Mouse (Mus musculus) cerebellum, adult 2 months (tissue): ENCODE results near the gene Atp5f1. TPM values are rescaled to one million over a fixed set of nuclear protein-coding genes. Genes with fewer than 3 reads are reported as not detected.

Experiments
- DNase-seq, 2 experiments: peaks; one replicate each; pipeline ENCODE4 v3.0.0; 2021
- H3K27ac ChIP-seq: fragments of 200-500 bp; 2 replicates; pipeline ENCODE4 v1.5.1; 2012; ENCODE audit warnings: low read length, control low read depth, inconsistent platforms; ENCODE audit not compliant: insufficient read depth
- H3K27me3 ChIP-seq: fragments of 200-500 bp; 2 replicates; pipeline ENCODE4 v1.6.1; 2012; ENCODE audit warnings: inconsistent platforms, mild to moderate bottlenecking, low read length, moderate library complexity; ENCODE audit not compliant: control insufficient read depth, insufficient read depth
- H3K4me1 ChIP-seq: fragments of 200-500 bp; 2 replicates; pipeline ENCODE4 v1.6.1; 2011; ENCODE audit warnings: low read length; ENCODE audit not compliant: control insufficient read depth, insufficient read depth
- H3K4me3 ChIP-seq: fragments of 200-500 bp; replicated peaks from 2 replicates; pipeline ENCODE3; 2011; ENCODE audit warnings: mild to moderate bottlenecking, low read depth, low read length, control low read depth; ENCODE audit not compliant: insufficient read depth
- CTCF ChIP-seq: fragments of 200-500 bp; IDR thresholded peaks from 2 replicates; pipeline ENCODE4 v1.5.1; 2011; ENCODE audit warnings: low read depth, mild to moderate bottlenecking, control low read depth, low read length, moderate library complexity, borderline replicate concordance; ENCODE audit not compliant: insufficient read depth
- POLR2A ChIP-seq: fragments of 200-500 bp; IDR thresholded peaks from 2 replicates; pipeline ENCODE4 v1.6.1; 2011; ENCODE audit warnings: low read length, control low read depth, borderline replicate concordance; ENCODE audit not compliant: insufficient read depth
- WGBS: fragments of 180-500 bp; shearing (Covaris S2); methylation state at CpG from one replicate; pipeline ENCODE4 v1.1.7; 2018; 5-methylcytosine and 5-hydroxymethylcytosine counted together
- polyA plus RNA-seq: library from polyadenylated mRNA; depleted of rRNA; stranded (reverse); fragments of >200 nt; gene quantifications from 2 replicates; pipeline ENCODE4 v1.2.3, GENCODE M21; 2012

Atp5f1 gene
- polyA plus RNA-seq, 1 experiment: 419 TPM

- Histone ChIP-seq H3K27ac (no peak overlapping the region), H3K4me1 (no peaks in the 10 kb centered on the region), H3K4me3 (no peak overlapping the region), H3K27me3 (no peaks in the 10 kb centered on the region)
- 82% methylated on average over 3 of the region's 3 CpGs for WGBS
- no peak for DNase-seq
- no peak for TF ChIP-seq POLR2A
These were observed 59.2 kb downstream of the Atp5f1 start for GRCm38 (mm10) chr3:105900716-105901115.

- no peak for DNase-seq
- H3K27me3 ChIP-seq: no peaks in the 10 kb centered on the region
- no peak overlapping the region for H3K27ac ChIP-seq
- no peak overlapping the region for H3K4me3 ChIP-seq
- WGBS: 79% methylated on average over 6 of the region's 6 CpGs
- TF ChIP-seq POLR2A (no peak), CTCF (no peak)
- H3K4me1 ChIP-seq: no peaks in the 10 kb centered on the region
These were observed 59.6 kb downstream of the Atp5f1 start for GRCm38 (mm10) chr3:105900266-105900665.

- peak; percentile 71 to 80 for DNase-seq
- no peaks in the 10 kb centered on the region for H3K27me3 ChIP-seq
- no peak overlapping the region for H3K4me3 ChIP-seq
- no peaks in the 10 kb centered on the region for H3K4me1 ChIP-seq
- TF ChIP-seq CTCF: peak; percentile 88
- TF ChIP-seq POLR2A: no peak
- 45% methylated on average over 8 of the region's 8 CpGs for WGBS
- no peak overlapping the region for H3K27ac ChIP-seq
These were observed 60.3 kb downstream of the Atp5f1 start for GRCm38 (mm10) chr3:105899394-105900147.

GRCm38 (mm10) chr3:105898861-105899260 lies 61.0 kb downstream of the Atp5f1 start:
- Histone ChIP-seq H3K27ac (no peak overlapping the region), H3K4me3 (no peak overlapping the region), H3K27me3 (no peaks in the 10 kb centered on the region), H3K4me1 (no peaks in the 10 kb centered on the region)
- 92% methylated on average over 11 of the region's 11 CpGs for WGBS
- DNase-seq: no peak
- TF ChIP-seq POLR2A (no peak), CTCF (no peak)

GRCm38 (mm10) chr3:105898325-105898724 lies 61.6 kb downstream of the Atp5f1 start:
- no peak for DNase-seq
- no peak overlapping the region for H3K27ac ChIP-seq
- no peak for TF ChIP-seq CTCF
- TF ChIP-seq POLR2A: no peak
- no peaks in the 10 kb centered on the region for H3K4me1 ChIP-seq
- H3K4me3 ChIP-seq: no peak overlapping the region
- 82% methylated on average over 2 of the region's 2 CpGs for WGBS
- H3K27me3 ChIP-seq: no peaks in the 10 kb centered on the region

- Histone ChIP-seq H3K27me3 (no peaks in the 10 kb centered on the region), H3K4me3 (no peak overlapping the region), H3K27ac (no peak overlapping the region), H3K4me1 (peaks cover 7% of the 10 kb centered on the region)
- no peak for TF ChIP-seq POLR2A
- no peak for TF ChIP-seq CTCF
- 84% methylated on average over 3 of the region's 3 CpGs for WGBS
- DNase-seq: no peak
These were observed 63.1 kb downstream of the Atp5f1 start for GRCm38 (mm10) chr3:105896811-105897210.

- TF ChIP-seq CTCF: no peak; the same call in 1 of the 2 replicates
- H3K27ac ChIP-seq: no peak overlapping the region
These were observed 65.0 kb downstream of the Atp5f1 start for GRCm38 (mm10) chr3:105894601-105895592.

More at GRCm38 (mm10) chr3:105894601-105895592, 65.0 kb downstream of the Atp5f1 start:
- Histone ChIP-seq H3K4me1 (peaks cover 7% of the 10 kb centered on the region), H3K4me3 (no peak overlapping the region), H3K27me3 (no peaks in the 10 kb centered on the region)
- peak; percentile 33 to 49 for DNase-seq
- WGBS: 62% methylated on average over 23 of the region's 23 CpGs
